Mouse (Mus musculus): ENCODE data around the gene Ccdc71l. TPM values are rescaled to one million over a fixed set of nuclear protein-coding genes. Genes with fewer than 3 reads are reported as not detected.

Ccdc71l gene
- polyA plus RNA-seq (2015; fragmentation: Nextera tagmentation; extraction: Ambion mirVana): 3.3 and 3.9 TPM in 2 replicates

DNA sequence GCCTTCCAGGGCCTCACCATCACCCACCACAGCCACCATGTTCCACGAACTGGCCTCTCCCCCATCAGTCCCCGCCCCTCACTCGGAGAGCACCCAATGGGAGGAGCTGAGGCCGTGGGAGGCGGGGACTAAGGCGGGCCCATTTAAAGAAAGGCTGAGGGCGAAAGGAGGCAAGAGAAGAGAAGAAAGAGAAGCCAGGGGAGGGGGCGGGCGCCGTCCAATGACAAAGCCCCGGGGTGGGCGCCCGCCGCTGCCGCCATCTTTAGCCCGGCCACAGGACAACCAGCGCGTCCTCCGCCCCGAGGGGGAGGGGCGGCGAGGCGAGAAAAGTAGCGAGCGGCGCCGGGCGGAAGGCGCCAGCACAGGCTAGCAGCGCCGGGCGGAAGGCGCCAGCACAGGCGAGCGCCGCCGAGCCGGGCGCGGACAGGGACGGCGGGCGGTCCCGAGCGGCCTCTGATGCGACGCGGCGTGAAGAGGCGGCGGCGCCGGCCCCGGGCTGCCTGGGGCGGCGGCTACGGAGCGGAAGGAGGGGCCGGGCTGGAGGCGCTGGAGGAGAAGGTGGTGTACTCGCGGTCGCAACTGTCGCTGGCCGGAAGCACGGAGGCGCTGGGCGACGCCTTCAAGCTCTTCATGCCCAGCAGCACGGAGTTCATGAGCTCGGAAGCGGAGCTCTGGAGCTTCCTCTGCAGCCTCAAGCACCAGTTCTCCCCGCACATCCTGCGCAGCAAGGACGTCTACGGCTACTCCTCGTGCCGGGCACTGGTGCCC lies at the start of gene Ccdc71l:
Ccdc71l (plus strand) TSS at position 177 of the 768 bp plus-strand sequence.
- H3K4me1 ChIP-seq: peaks cover 21% of the 10 kb centered on the region
- H3K9ac ChIP-seq: peak within 1 kb of the TSS; percentile 96
- peak; percentile 88 for ATAC-seq (ENCODE audit: insufficient number of reproducible peaks, insufficient read depth, low FRiP score, low TSS enrichment, low read depth)
- H3K36me3 ChIP-seq: peaks cover 4% of the 10 kb centered on the region; the same call in 1 of the 2 replicates
- peak within 1 kb of the TSS; percentile 86 for H3K4me3 ChIP-seq
- WGBS: under 1% methylated on average over 63 of the region's 78 CpGs
- H3K9me3 ChIP-seq: no peaks in the 10 kb centered on the region
- peak within 1 kb of the TSS; percentile 77 for H3K4me2 ChIP-seq
- H3K27ac ChIP-seq: peak within 1 kb of the TSS; percentile 96
- no peaks in the 10 kb centered on the region for H3K27me3 ChIP-seq

DNA sequence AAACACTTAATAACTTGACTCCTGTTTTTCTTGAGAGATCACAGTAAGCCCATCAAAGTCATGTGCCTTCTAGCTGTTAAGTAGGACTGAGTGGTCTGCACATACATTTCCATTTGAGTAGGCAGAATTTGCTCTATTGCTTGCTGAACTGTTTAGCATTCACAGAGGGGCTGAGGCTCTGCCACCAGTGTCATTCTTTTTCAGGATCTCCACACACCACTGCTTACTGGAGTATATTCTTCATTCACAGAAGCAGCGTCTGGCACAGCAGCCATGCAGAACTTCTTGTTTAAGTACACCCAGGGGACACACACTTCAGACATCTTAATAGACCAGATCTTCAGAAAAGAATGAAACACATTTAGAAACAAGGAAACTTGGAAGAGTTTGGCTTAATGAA lies 39.4 kb upstream of the Ccdc71l start:
- ATAC-seq (ENCODE audit: insufficient number of reproducible peaks, insufficient read depth, low FRiP score, low TSS enrichment, low read depth): no peak
- H3K4me3 ChIP-seq: no peak overlapping the region
- no peak overlapping the region for H3K9ac ChIP-seq
- no peak overlapping the region for H3K27ac ChIP-seq
- whole genome bisulfite sequencing: 45% methylated on average over 1 of the region's 1 CpGs
- H3K9me3 ChIP-seq: no peaks in the 10 kb centered on the region
- H3K4me1 ChIP-seq: 0 out of 2 replicates have a peak, but pooled peaks cover 3% of the 10 kb centered on the region
- no peaks in the 10 kb centered on the region for H3K36me3 ChIP-seq
- no peak overlapping the region for H3K4me2 ChIP-seq
- no peaks in the 10 kb centered on the region for H3K27me3 ChIP-seq

DNA sequence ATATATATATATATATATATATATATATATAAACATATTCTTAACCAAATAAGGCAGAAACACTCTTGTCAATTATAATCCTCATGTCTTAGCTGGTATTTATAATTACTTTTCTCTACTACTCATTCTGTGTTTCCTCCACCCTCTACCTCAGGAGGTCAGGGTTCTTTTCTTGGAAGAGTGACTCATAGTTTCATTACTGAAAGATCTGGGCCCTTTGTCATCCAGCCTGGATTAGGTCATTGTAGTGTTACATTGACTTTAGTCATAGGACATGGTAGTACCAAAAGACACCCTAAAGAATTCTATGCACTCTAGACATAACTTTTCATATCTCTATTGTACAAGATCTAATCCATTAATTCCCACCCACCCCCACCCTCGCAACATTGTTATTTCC lies 35.0 kb upstream of the Ccdc71l start:
- Histone ChIP-seq H3K27me3 (no peaks in the 10 kb centered on the region), H3K9ac (no peak overlapping the region), H3K4me1 (0 out of 2 replicates have a peak, but pooled peaks cover 3% of the 10 kb centered on the region), H3K4me3 (no peak overlapping the region), H3K4me2 (no peak overlapping the region), H3K36me3 (no peaks in the 10 kb centered on the region), H3K27ac (no peak overlapping the region), H3K9me3 (no peaks in the 10 kb centered on the region)
- 84% methylated on average over 1 of the region's 1 CpGs for WGBS
- ATAC-seq (ENCODE audit: insufficient number of reproducible peaks, insufficient read depth, low FRiP score, low TSS enrichment, low read depth): no peak

DNA sequence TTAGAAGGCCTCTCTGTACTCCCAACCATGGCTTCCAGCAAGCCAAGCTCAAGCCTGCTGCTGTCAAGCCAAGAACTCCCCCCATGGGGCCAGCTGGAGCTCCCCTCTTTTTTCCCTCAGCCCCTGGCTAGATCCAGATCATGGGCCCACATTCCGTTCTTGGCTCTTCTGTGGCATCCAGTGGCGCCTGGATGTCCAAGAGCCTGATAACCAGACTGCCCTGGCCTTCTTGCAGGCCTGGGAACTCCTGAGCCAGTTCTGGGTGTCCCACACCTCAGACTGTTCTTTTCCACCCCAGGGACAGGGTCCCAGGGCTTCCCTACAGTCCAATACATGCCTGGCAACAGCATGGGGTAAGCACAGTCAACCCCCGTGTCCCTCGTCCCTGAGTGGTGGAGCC lies 32.4 kb upstream of the Ccdc71l start:
- Histone ChIP-seq H3K36me3 (no peaks in the 10 kb centered on the region), H3K27me3 (no peaks in the 10 kb centered on the region), H3K4me1 (no peaks in the 10 kb centered on the region), H3K9ac (no peak overlapping the region), H3K9me3 (no peaks in the 10 kb centered on the region), H3K4me3 (no peak overlapping the region), H3K27ac (no peak overlapping the region), H3K4me2 (no peak overlapping the region)
- WGBS: 84% methylated on average over 4 of the region's 4 CpGs
- no peak for ATAC-seq (ENCODE audit: insufficient number of reproducible peaks, insufficient read depth, low FRiP score, low TSS enrichment, low read depth)

DNA sequence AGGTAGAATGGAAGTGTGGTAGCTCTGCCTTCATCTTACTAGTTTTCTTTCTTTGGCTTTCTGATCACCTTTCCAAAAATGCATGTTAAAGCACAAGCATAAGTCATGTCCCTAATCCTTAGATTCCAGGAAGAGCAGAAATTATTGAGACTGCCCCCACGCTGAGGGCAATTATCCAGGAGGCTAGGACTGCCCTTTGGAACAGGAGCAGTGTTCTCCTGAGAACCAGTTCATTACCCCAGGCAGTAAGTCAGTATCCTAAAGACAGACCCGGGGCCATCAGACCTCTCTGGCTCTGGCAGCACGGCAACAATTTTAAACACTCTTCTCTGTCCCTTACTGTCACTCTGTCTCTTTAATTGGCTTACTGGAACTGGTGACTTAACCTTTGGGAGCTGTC lies 30.0 kb upstream of the Ccdc71l start:
- Histone ChIP-seq H3K27me3 (no peaks in the 10 kb centered on the region), H3K9ac (no peak overlapping the region), H3K4me1 (no peaks in the 10 kb centered on the region), H3K9me3 (no peaks in the 10 kb centered on the region), H3K4me3 (no peak overlapping the region), H3K4me2 (no peak overlapping the region), H3K27ac (no peak overlapping the region), H3K36me3 (no peaks in the 10 kb centered on the region)
- ATAC-seq (ENCODE audit: insufficient number of reproducible peaks, insufficient read depth, low FRiP score, low TSS enrichment, low read depth): no peak
- WGBS: 64% methylated on average over 3 of the region's 3 CpGs

DNA sequence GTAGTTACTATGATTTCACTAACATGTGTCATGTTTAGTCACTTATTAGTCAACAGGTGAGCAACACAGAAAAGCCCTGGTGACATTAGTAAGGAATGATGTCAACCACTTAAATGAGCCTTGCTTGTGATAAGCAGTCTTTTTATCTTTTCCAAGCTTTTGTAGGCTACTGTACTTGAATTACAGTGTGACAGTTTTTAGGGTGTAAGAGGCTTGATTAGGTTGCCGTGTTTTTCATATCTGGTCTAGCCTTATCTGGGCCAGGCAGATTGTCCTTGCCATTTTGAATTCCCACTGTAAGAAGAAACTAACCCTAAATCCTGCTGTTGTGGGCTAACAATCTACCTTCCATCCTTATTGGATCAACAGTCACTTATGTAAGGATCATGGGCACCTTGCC lies 26.6 kb upstream of the Ccdc71l start:
- ATAC-seq (ENCODE audit: insufficient number of reproducible peaks, insufficient read depth, low FRiP score, low TSS enrichment, low read depth): no peak
- 87% methylated on average over 1 of the region's 1 CpGs for WGBS
- Histone ChIP-seq H3K9ac (no peak overlapping the region), H3K27me3 (no peaks in the 10 kb centered on the region), H3K36me3 (no peaks in the 10 kb centered on the region), H3K27ac (no peak overlapping the region), H3K4me3 (no peak overlapping the region), H3K9me3 (peaks cover 3% of the 10 kb centered on the region; the same call in 1 of the 2 replicates), H3K4me2 (no peak overlapping the region), H3K4me1 (no peaks in the 10 kb centered on the region)

DNA sequence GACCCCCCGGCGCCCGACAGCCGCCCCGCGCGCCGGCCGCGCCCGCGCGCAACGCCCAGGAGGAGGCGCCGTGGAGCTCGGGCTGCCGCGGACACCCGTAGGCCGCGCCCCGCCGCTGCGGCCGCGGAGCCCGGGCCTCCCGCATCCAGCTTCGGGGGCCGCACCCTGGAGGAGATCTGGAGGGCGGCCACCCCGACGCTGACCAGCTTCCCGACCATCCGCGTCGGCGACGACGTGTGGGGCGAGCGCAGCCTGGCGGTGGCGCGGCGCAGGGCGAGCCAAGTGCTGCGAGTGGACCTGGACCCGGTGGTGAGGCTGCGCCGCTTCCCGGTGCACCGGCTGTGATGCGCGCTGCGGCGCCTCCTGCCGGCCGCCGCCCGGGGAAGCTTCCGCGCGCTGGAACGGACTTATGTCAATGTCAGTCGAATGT lies 807 bp downstream of the Ccdc71l start:
- peaks cover 4% of the 10 kb centered on the region; the same call in 1 of the 2 replicates for H3K36me3 ChIP-seq
- H3K27me3 ChIP-seq: no peaks in the 10 kb centered on the region
- ATAC-seq (ENCODE audit: insufficient number of reproducible peaks, insufficient read depth, low FRiP score, low TSS enrichment, low read depth): peak; percentile 79
- H3K4me3 ChIP-seq: peak overlapping the region; percentile 86
- H3K27ac ChIP-seq: peak overlapping the region; percentile 96
- peaks cover 21% of the 10 kb centered on the region for H3K4me1 ChIP-seq
- peak overlapping the region; percentile 96 for H3K9ac ChIP-seq
- H3K9me3 ChIP-seq: no peaks in the 10 kb centered on the region
- WGBS: under 1% methylated on average over 61 of the region's 67 CpGs
- peak overlapping the region; percentile 77 for H3K4me2 ChIP-seq

DNA sequence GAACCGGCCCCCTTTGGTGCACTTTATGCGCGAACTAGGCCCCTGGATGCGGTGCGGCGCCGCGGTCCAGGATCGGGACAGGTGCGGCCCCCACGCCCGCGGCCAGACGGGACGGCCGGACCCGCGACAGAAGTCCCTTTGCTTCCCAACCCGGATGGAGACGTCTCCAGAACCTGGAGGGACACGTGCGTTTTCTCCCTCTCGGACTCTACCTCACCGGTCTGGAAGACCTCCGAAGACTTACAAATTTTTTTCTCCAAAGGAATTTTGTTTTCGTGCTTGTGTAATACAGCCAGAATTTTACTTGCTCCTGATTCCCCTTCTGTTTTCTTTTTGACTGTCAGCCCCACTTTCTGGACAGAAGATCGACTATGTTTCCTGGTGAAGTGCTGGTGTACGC lies 1.2 kb downstream of the Ccdc71l start:
- WGBS: 2% methylated on average over 28 of the region's 28 CpGs
- Histone ChIP-seq H3K27ac (peak overlapping the region; percentile 96), H3K36me3 (peaks cover 4% of the 10 kb centered on the region; the same call in 1 of the 2 replicates), H3K4me1 (peaks cover 21% of the 10 kb centered on the region), H3K4me3 (peak overlapping the region; percentile 86), H3K9me3 (no peaks in the 10 kb centered on the region), H3K4me2 (peak overlapping the region; percentile 77), H3K9ac (peak overlapping the region; percentile 96), H3K27me3 (no peaks in the 10 kb centered on the region)
- no peak for ATAC-seq (ENCODE audit: insufficient number of reproducible peaks, insufficient read depth, low FRiP score, low TSS enrichment, low read depth)

DNA sequence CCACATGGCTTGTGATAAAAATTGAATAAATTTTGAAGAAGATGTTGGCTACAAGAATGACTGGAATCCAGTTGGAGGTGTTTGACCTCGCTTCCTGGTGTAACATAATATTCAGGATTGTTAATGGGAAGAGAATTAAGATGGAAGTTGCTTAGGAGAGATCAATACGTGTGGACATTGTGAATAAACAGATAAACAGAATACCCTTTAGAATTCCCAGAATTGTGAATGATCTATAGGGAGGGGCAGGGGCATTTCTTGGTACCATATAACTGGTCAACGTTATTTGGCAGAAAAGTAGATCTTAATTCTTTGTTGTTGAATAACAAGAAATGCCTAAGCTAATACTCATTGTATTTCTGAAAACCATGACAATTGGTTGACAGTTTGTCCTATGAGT lies 2.0 kb downstream of the Ccdc71l start:
- no peaks in the 10 kb centered on the region for H3K9me3 ChIP-seq
- no peak for ATAC-seq (ENCODE audit: insufficient number of reproducible peaks, insufficient read depth, low FRiP score, low TSS enrichment, low read depth)
- H3K36me3 ChIP-seq: peaks cover 4% of the 10 kb centered on the region; the same call in 1 of the 2 replicates
- H3K4me2 ChIP-seq: peak overlapping the region; percentile 77
- no peak overlapping the region for H3K9ac ChIP-seq
- 58% methylated on average over 3 of the region's 3 CpGs for WGBS
- H3K4me3 ChIP-seq: peak overlapping the region; percentile 86
- no peaks in the 10 kb centered on the region for H3K27me3 ChIP-seq
- H3K27ac ChIP-seq: no peak overlapping the region
- peaks cover 21% of the 10 kb centered on the region for H3K4me1 ChIP-seq

DNA sequence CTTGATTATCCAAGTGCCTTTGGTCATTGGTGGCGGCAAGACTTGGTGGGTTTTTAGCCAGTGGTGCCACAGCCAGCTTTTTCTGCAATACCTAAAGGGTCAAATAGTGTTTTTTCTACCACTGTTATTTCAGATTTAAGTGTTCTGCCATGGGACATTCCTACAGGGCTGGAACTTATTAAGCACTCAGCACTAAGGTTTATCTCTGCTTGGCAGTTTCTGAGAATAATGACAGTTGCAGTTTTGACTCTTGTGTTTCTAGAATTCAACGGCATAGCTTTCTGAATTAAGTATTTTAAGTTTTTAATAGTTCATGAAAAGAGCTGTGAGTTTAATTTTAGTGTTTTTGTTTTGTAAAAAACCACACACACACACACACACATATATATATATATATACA lies 2.5 kb downstream of the Ccdc71l start:
- Histone ChIP-seq H3K4me3 (peak overlapping the region; percentile 86), H3K4me1 (peaks cover 21% of the 10 kb centered on the region), H3K9me3 (no peaks in the 10 kb centered on the region), H3K27ac (no peak overlapping the region), H3K36me3 (peaks cover 4% of the 10 kb centered on the region; the same call in 1 of the 2 replicates), H3K4me2 (peak overlapping the region; percentile 77), H3K27me3 (no peaks in the 10 kb centered on the region), H3K9ac (no peak overlapping the region)
- WGBS: 76% methylated on average over 2 of the region's 2 CpGs
- ATAC-seq (ENCODE audit: insufficient number of reproducible peaks, insufficient read depth, low FRiP score, low TSS enrichment, low read depth): no peak

DNA sequence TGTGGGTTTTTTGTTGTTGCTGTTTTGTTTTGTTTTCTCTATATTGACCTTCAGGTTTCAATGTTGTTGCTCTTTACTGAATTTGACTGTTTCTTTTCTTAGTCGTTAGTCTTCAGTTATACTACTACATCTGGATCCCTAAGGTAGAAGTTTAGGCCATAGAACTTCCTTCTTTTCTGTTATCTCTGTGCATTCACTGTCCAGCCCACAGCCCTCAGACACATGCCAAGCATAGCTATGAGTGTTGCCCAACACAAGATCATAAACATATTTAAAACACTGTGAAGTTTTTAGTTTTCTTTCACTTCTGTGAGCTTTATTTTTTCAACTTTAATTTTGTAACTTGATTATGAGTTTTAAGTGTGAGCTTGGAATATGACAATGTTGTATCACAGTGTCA lies 41.0 kb downstream of the Ccdc71l start:
- no peak for ATAC-seq (ENCODE audit: insufficient number of reproducible peaks, insufficient read depth, low FRiP score, low TSS enrichment, low read depth)
- no peaks in the 10 kb centered on the region for H3K9me3 ChIP-seq
- no peaks in the 10 kb centered on the region for H3K27me3 ChIP-seq
- H3K4me2 ChIP-seq: no peak overlapping the region
- no peak overlapping the region for H3K4me3 ChIP-seq
- H3K4me1 ChIP-seq: no peaks in the 10 kb centered on the region
- no peak overlapping the region for H3K9ac ChIP-seq
- 88% methylated on average over 1 of the region's 1 CpGs for WGBS
- H3K27ac ChIP-seq: no peak overlapping the region
- H3K36me3 ChIP-seq: no peaks in the 10 kb centered on the region

DNA sequence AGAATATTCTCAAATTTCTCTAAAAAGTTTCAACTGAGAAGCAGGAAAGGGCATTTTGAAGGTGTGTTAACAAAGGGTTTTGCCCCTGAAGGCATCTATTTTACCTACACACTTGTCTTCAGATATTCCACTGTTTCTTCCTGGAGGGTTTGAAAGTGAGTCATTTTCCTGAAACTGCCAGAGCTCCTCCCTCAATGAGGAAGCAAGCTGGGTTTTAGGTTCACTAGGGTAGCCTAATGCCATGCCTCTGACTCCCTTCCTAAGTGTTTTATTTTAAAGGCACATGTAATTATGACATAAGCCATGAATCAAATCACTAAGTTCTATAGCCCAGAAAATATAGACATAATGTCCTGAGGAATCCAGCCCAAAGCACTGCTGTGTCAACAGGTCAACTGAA lies 49.3 kb downstream of the Ccdc71l start:
- Histone ChIP-seq H3K4me3 (no peak overlapping the region), H3K27me3 (no peaks in the 10 kb centered on the region), H3K36me3 (no peaks in the 10 kb centered on the region), H3K9ac (no peak overlapping the region), H3K9me3 (no peaks in the 10 kb centered on the region), H3K27ac (no peak overlapping the region), H3K4me2 (no peak overlapping the region), H3K4me1 (no peaks in the 10 kb centered on the region)
- ATAC-seq (ENCODE audit: insufficient number of reproducible peaks, insufficient read depth, low FRiP score, low TSS enrichment, low read depth): no peak
